Mouse (Mus musculus) lung, embryonic 16.5 days (tissue): ENCODE measurements around the gene Alpk1. TPM values are rescaled to one million over a fixed set of nuclear protein-coding genes. Genes with fewer than 3 reads are reported as not detected.

Experiments used
- ATAC-seq: fragments of 200-750 bp; cut with Nextera tagmentation; 2 replicates; pipeline ENCODE4 v1.8.0; 2017; ENCODE audit warnings: low read depth, mild to moderate bottlenecking, moderate library complexity
- H3K27ac ChIP-seq: fragments of 300-500 bp; sonication (generic); 2 replicates; pipeline ENCODE4 v1.5.1; 2014; ENCODE audit warnings: mild to moderate bottlenecking, control low read depth, low read length
- H3K27me3 ChIP-seq: fragments of 300-500 bp; sonication (generic); 2 replicates; pipeline ENCODE4 v1.6.1; 2014; ENCODE audit warnings: low read depth, low read length, mixed read lengths; ENCODE audit not compliant: control insufficient read depth, insufficient read depth
- H3K36me3 ChIP-seq: fragments of 300-500 bp; sonication (generic); 2 replicates; pipeline ENCODE4 v1.6.1; 2014; ENCODE audit warnings: low read length; ENCODE audit not compliant: control insufficient read depth, insufficient read depth
- H3K4me1 ChIP-seq: fragments of 300-500 bp; sonication (generic); replicated peaks from 2 replicates; pipeline ENCODE4 v1.6.1; 2014; ENCODE audit warnings: low read length, mixed read lengths; ENCODE audit not compliant: control insufficient read depth, insufficient read depth
- H3K4me2 ChIP-seq: fragments of 300-500 bp; sonication (generic); 2 replicates; pipeline ENCODE4 v1.6.1; 2014; ENCODE audit warnings: low read depth, low read length, control low read depth
- H3K4me3 ChIP-seq: fragments of 300-500 bp; sonication (generic); 2 replicates; pipeline ENCODE4 v1.5.1; 2014; ENCODE audit warnings: mild to moderate bottlenecking, low read length, control low read depth
- H3K9ac ChIP-seq: fragments of 300-500 bp; sonication (generic); 2 replicates; pipeline ENCODE4 v1.6.1; 2014; ENCODE audit warnings: low read length, control low read depth
- H3K9me3 ChIP-seq: fragments of 300-500 bp; sonication (generic); 2 replicates; pipeline ENCODE4 v1.6.1; 2016; ENCODE audit warnings: low read length; ENCODE audit not compliant: control insufficient read depth
- WGBS: fragments of 180-500 bp; shearing (Covaris S2); extraction: QIAGEN DNeasy Blood & Tissue Kit; methylation state at CpG from one replicate; pipeline ENCODE4 v1.1.7; 2014; 5-methylcytosine and 5-hydroxymethylcytosine counted together
- polyA plus RNA-seq: library from polyadenylated mRNA; unstranded; fragments of >200 nt; fragmentation: Nextera tagmentation; extraction: Ambion mirVana; gene quantifications from 2 replicates; pipeline ENCODE4 v1.2.1, GENCODE M21; 2015

Alpk1 gene
- polyA plus RNA-seq, 1 experiment from 2014 or later = 2.1 TPM

DNA sequence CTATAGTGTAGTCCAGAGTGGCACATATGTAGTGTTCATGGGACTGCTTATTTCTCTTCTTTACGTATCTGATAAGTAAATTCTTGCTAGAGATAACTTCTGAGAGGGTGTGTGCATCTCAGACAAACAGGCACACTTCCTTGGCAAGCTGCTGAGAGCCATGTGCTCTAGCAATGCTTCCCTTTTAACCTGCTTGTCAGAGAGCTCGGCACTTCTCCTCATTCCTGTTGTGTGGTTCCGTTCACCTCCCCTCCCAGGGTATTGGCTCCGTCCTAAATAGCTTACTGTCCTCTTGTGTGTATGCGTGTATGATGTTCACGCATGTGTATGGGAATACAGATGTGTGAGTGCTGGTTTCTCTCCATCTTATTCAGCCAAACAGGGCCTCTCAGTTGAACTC is 23.9 kb downstream of the Alpk1 start:
- Histone ChIP-seq H3K9me3 (no peaks in the 10 kb centered on the region), H3K27me3 (peaks cover 10% of the 10 kb centered on the region; the same call in 1 of the 2 replicates), H3K27ac (no peak overlapping the region), H3K36me3 (no peaks in the 10 kb centered on the region), H3K4me2 (no peak overlapping the region), H3K4me1 (no peaks in the 10 kb centered on the region), H3K9ac (no peak overlapping the region), H3K4me3 (no peak overlapping the region)
- ATAC-seq = no peak
- 76% methylated on average over 6 of the region's 6 CpGs for WGBS

DNA sequence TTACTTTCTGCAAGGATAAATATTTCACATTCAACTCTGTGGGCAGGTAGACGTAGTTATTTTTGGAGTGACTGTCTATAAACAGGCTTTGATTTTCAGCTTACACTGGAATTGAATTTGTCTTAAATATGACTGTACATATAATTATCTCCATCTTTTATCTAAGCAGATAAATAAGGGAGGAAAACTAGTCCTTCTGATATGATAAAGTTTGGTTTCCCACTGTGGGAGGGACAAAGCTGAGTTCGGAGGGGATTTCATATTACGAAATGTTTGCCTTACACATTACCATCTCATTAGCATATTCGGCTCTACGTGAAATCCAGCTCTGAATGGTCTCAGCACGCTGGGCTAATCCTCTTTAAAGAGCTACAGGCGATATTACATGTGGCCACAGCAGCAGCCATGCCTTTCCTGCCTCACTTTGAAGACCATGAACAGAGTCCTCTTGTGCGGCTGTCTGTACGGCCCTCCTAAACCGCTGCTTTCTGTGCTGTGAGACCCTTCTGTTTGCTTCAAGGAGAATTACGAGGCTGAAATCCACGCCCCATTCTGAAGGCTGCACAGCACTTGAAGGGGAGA is 30.3 kb downstream of the Alpk1 start:
- Histone ChIP-seq H3K4me3 (no peak overlapping the region), H3K4me1 (no peaks in the 10 kb centered on the region), H3K4me2 (0 out of 2 replicates have a peak overlapping the region, but pooled peaks have one; percentile 25), H3K36me3 (no peaks in the 10 kb centered on the region), H3K9ac (no peak overlapping the region), H3K27me3 (peaks cover 9% of the 10 kb centered on the region), H3K27ac (no peak overlapping the region), H3K9me3 (no peaks in the 10 kb centered on the region)
- no peak for ATAC-seq
- WGBS = 18% methylated on average over 12 of the region's 12 CpGs

DNA sequence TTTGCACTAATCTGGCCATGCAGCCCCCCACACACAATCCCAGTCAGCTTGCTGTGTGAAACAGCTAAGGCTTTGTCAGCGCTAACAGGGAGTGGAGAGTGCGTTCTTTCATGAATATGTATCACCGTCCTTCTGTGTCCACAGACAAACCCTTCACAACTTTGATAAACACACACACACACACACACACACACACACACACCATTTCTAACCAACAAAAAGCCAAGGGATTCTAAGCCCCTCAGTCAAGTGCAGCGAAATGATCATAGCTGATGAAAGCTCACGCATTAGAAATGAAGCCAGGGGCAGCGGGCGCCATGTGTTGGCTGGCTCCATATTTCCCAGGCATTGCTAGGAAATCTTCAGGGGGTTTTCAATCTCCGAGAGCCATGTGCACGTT is 31.1 kb downstream of the Alpk1 start:
- no peaks in the 10 kb centered on the region for H3K4me1 ChIP-seq
- no peaks in the 10 kb centered on the region for H3K9me3 ChIP-seq
- H3K4me3 ChIP-seq = no peak overlapping the region
- H3K36me3 ChIP-seq = no peaks in the 10 kb centered on the region
- WGBS = 29% methylated on average over 9 of the region's 9 CpGs
- no peak overlapping the region for H3K27ac ChIP-seq
- no peak overlapping the region for H3K9ac ChIP-seq
- 0 out of 2 replicates have a peak overlapping the region, but pooled peaks have one; percentile 0 for H3K4me2 ChIP-seq
- H3K27me3 ChIP-seq = peaks cover 9% of the 10 kb centered on the region
- no peak for ATAC-seq

DNA sequence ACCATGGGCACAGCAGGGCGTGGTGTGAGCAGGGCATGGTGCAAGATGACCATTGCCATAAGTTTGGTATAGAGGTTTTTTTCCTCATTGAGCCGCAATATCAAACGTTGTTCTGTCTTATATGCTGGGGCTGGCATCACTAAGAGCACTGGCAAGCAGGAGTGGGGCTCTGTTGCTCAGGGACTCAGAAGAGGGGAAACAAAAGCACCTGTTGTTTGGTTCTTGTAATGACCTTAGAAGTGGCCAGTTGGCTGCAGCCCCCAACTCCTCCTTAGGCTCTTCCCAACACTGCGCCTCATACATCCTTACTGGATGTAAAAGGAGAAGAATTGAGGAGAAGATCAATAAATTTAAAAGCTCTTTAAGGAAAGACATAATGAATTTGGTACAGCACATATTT is 31.7 kb downstream of the Alpk1 start:
- H3K4me2 ChIP-seq = no peak overlapping the region
- no peak overlapping the region for H3K4me3 ChIP-seq
- WGBS = 63% methylated on average over 4 of the region's 4 CpGs
- no peak overlapping the region for H3K9ac ChIP-seq
- H3K9me3 ChIP-seq = no peaks in the 10 kb centered on the region
- no peak for ATAC-seq
- H3K36me3 ChIP-seq = no peaks in the 10 kb centered on the region
- no peaks in the 10 kb centered on the region for H3K4me1 ChIP-seq
- H3K27me3 ChIP-seq = peaks cover 9% of the 10 kb centered on the region
- no peak overlapping the region for H3K27ac ChIP-seq

DNA sequence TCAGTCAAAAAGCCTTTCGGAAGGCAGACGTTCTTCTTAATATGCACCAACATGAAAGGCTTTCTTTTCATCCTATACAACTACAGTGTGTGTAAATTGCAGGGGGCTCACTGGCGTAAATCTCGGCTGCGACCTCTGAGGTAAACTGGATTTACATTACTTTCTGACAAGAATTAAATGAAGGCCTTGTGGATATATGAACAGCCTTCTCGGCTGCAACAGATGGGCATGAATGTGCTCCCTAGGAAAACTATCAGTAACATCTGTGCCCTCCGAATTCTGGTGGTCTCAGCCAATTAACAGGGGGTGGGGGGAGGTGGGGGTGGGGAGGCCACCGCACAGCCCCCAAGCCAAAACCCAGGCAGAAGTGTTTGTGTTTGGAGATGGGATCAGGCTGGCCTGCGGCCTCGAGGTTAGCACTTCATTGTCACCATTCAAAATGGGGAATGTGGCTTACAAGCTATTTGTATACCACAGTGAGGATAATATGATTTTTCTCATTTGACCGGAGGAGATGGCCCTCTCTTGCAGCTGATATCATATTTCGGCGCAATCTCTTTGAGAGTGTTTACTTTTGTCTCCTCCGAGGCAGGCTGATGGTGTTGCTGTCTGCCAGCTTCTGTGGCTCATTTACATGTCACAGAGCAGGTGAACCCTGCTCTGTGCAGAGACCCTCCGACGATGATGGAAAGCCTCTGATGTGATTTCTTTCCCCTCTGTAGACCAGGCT is 34.3 kb downstream of the Alpk1 start:
- H3K4me3 ChIP-seq = no peak overlapping the region
- H3K36me3 ChIP-seq = no peaks in the 10 kb centered on the region
- peaks cover 9% of the 10 kb centered on the region for H3K27me3 ChIP-seq
- H3K9ac ChIP-seq = no peak overlapping the region
- WGBS = 21% methylated on average over 16 of the region's 16 CpGs
- ATAC-seq = no peak
- no peaks in the 10 kb centered on the region for H3K4me1 ChIP-seq
- peaks cover 6% of the 10 kb centered on the region; the same call in 1 of the 2 replicates for H3K9me3 ChIP-seq
- H3K4me2 ChIP-seq = no peak overlapping the region
- no peak overlapping the region for H3K27ac ChIP-seq

DNA sequence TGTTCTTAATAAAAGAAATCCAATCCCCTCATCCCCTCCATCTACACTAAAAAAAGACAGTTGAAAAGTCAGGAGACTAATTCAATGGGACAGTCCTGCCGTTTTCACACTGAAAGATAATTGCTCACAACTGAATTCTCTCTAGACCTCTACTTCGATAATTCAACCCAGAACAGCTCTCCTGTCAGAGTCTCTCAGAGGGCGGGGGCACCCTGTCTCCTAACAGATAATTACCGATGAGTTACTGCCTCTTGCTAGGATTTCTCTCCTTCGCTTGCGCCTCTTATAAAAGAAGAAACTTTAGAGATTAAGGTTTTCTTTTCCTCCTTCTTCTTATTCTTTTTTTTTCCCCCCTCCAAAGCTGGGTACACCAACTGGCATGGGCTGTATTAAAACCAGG is 34.8 kb downstream of the Alpk1 start:
- Histone ChIP-seq H3K9me3 (peaks cover 6% of the 10 kb centered on the region; the same call in 1 of the 2 replicates), H3K4me2 (no peak overlapping the region), H3K4me1 (no peaks in the 10 kb centered on the region), H3K27me3 (peaks cover 9% of the 10 kb centered on the region), H3K9ac (no peak overlapping the region), H3K27ac (no peak overlapping the region), H3K36me3 (no peaks in the 10 kb centered on the region), H3K4me3 (no peak overlapping the region)
- no peak for ATAC-seq
- WGBS = 32% methylated on average over 6 of the region's 6 CpGs

DNA sequence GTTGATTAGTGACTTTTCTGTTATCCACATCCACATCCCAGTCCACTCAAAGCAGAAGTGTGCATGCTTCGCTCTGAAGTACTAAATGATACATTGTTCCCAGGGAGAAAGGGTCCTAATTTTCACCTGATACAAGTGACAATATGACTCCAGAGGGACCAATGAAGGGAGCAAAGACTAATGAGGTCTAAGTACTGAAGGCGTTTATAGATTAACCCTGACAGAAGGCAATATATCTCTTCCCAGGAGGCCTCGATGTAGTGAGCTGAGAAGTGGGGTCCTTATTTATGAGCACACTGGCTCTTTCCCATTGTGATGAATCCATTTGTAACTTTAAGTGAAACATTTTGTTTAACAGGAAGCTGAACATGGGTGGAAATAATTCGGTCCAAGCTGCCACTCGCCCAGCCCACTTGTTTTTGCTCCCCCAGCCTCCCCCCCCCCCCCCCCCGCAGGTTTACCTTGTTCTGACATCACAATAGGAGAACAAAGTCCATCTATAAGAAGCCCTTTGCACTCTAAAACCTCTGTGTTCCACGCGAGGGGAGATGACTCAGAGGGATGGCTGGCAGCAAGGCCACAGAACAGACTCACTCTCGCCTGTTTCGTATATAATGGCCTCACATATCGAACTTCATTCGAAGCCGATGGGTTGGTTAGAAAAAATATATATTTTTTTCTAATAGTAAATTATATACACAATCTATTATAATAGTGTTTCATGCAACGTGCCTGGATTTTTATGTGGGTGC is 36.5 kb downstream of the Alpk1 start:
- H3K4me1 ChIP-seq = no peaks in the 10 kb centered on the region
- no peak for ATAC-seq
- H3K27me3 ChIP-seq = peaks cover 6% of the 10 kb centered on the region; the same call in 1 of the 2 replicates
- no peak overlapping the region for H3K9ac ChIP-seq
- peaks cover 6% of the 10 kb centered on the region; the same call in 1 of the 2 replicates for H3K9me3 ChIP-seq
- no peak overlapping the region for H3K4me3 ChIP-seq
- 74% methylated on average over 14 of the region's 14 CpGs for WGBS
- no peak overlapping the region for H3K4me2 ChIP-seq
- no peaks in the 10 kb centered on the region for H3K36me3 ChIP-seq
- H3K27ac ChIP-seq = no peak overlapping the region

DNA sequence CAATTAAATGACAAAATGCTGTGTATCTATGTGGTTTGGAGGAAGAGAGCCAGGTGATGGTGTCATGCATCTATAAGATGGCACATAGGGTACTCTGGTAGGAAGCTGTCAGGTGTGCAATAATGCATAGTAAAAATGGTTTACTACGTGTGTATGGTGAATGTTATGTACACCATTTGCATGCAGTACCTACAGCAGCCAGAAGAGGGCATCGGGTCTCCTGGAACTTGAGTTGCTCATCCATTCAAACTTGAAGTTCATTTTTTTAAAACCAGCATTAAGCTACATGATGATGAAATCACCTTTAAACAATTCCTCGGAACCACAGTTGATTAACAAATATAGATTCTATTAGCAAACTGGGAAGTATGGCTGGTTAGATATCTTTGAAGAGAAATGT is 38.9 kb downstream of the Alpk1 start:
- no peaks in the 10 kb centered on the region for H3K36me3 ChIP-seq

DNA sequence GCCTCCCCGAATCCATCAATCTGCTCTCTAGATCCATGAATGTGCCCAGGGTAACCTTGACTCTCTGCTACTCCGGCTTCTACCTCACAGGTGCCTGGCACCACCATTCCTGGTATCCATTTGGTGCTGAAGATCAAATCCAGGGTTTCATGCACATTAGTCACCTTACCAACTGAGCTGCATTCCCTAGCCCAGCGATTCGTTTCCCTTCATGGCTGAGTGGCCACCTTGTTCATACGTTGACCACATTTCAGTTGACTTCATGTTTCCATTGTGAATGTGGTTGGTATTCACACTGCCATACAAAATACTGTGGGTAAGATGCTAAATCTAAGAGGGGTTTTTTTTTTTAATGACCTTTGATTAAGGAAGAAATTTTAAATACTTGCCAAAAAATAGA is 42.5 kb downstream of the Alpk1 start:
- no peaks in the 10 kb centered on the region for H3K4me1 ChIP-seq
- H3K36me3 ChIP-seq = no peaks in the 10 kb centered on the region
- 90% methylated on average over 5 of the region's 5 CpGs for WGBS

More for the DNA sequence above, 38.9 kb downstream of the Alpk1 start:
- ATAC-seq = no peak
- Histone ChIP-seq H3K9me3 (peaks cover 6% of the 10 kb centered on the region; the same call in 1 of the 2 replicates), H3K27ac (no peak overlapping the region), H3K4me1 (no peaks in the 10 kb centered on the region), H3K4me3 (no peak overlapping the region), H3K4me2 (no peak overlapping the region), H3K9ac (no peak overlapping the region), H3K27me3 (no peaks in the 10 kb centered on the region)
- WGBS = 97% methylated on average over 3 of the region's 3 CpGs

More for the DNA sequence above, 42.5 kb downstream of the Alpk1 start:
- Histone ChIP-seq H3K27me3 (no peaks in the 10 kb centered on the region), H3K9me3 (peaks cover 6% of the 10 kb centered on the region; the same call in 1 of the 2 replicates), H3K27ac (no peak overlapping the region), H3K4me2 (no peak overlapping the region), H3K4me3 (no peak overlapping the region), H3K9ac (no peak overlapping the region)
- no peak for ATAC-seq
